Mouse (Mus musculus) stomach, postnatal 0 days (tissue): ENCODE results near the gene Smyd2. TPM values are rescaled to one million over a fixed set of nuclear protein-coding genes. Genes with fewer than 3 reads are reported as not detected.

Source experiments
- ATAC-seq: fragments of 200-750 bp; cut with Nextera tagmentation; 2 replicates; pipeline ENCODE4 v1.8.0; 2017; ENCODE audit not compliant: low FRiP score, low TSS enrichment
- DNase-seq: peaks from one replicate; pipeline ENCODE4 v3.0.0-alpha.2; 2016; ENCODE audit warnings: low spot score
- H3K27ac ChIP-seq: fragments of 300-500 bp; sonication (generic); replicated peaks from 2 replicates; pipeline ENCODE4 v1.5.1; 2014; ENCODE audit warnings: mild to moderate bottlenecking, control low read depth
- H3K27me3 ChIP-seq: fragments of 300-500 bp; sonication (generic); 2 replicates; pipeline ENCODE4 v1.6.1; 2014; ENCODE audit warnings: low read length; ENCODE audit not compliant: control insufficient read depth, insufficient read depth
- H3K36me3 ChIP-seq: fragments of 300-500 bp; sonication (generic); 2 replicates; pipeline ENCODE4 v1.6.1; 2014; ENCODE audit warnings: low read length, mixed read lengths; ENCODE audit not compliant: control insufficient read depth, insufficient read depth
- H3K4me1 ChIP-seq: fragments of 300-500 bp; sonication (generic); replicated peaks from 2 replicates; pipeline ENCODE4 v1.6.1; 2014; ENCODE audit warnings: antibody characterized with exemption; ENCODE audit not compliant: control insufficient read depth, insufficient read depth
- H3K4me2 ChIP-seq: fragments of 300-500 bp; sonication (generic); replicated peaks from 2 replicates; pipeline ENCODE4 v1.6.1; 2014; ENCODE audit warnings: low read depth, mild to moderate bottlenecking, control low read depth, moderate library complexity
- H3K4me3 ChIP-seq: fragments of 300-500 bp; sonication (generic); 2 replicates; pipeline ENCODE4 v1.5.1; 2014; ENCODE audit warnings: low read depth, low read length, control low read depth
- H3K9ac ChIP-seq: fragments of 300-500 bp; sonication (generic); 2 replicates; pipeline ENCODE4 v1.6.1; 2014; ENCODE audit warnings: mild to moderate bottlenecking, low read length, control low read depth, mixed read lengths
- H3K9me3 ChIP-seq: fragments of 300-500 bp; sonication (generic); 2 replicates; pipeline ENCODE4 v1.6.1; 2016; ENCODE audit warnings: low read length; ENCODE audit not compliant: control insufficient read depth
- CTCF ChIP-seq: IDR thresholded peaks from 2 replicates; pipeline ENCODE4 v1.5.1; 2016; ENCODE audit warnings: antibody characterized with exemption, low read depth, mild to moderate bottlenecking, moderate library complexity
- EP300 ChIP-seq: optimal IDR thresholded peaks from 2 replicates; pipeline ENCODE3; 2016; ENCODE audit warnings: antibody characterized with exemption
- WGBS: fragments of 180-500 bp; shearing (Covaris S2); extraction: QIAGEN DNeasy Blood & Tissue Kit; methylation state at CpG from one replicate; pipeline ENCODE4 v1.1.7; 2014; 5-methylcytosine and 5-hydroxymethylcytosine counted together
- polyA plus RNA-seq: library from polyadenylated mRNA; unstranded; fragments of >200 nt; fragmentation: Nextera tagmentation; extraction: Ambion mirVana; gene quantifications from 2 replicates; pipeline ENCODE4 v1.2.1, GENCODE M21; 2015

The Smyd2 gene
- polyA plus RNA-seq, 1 experiment from 2014 or later = 59.0 TPM

DNA sequence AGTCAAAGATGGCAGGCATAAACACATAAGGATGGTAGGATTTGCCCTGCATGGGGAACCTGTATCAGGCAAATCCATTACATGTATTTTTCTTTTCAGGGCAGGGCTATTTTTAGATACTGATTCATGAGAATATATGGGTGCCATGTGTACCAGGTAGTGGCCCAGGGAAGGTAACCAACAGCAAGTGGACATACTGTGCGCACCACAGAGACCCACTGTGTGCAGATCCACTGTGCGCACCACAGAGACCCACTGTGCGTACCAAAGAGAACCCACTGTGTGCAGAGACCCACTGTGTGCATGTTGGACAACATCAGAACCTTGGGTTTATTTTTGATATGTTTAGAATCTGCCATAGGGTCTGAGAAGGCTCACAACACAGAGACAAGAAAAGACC is 58.4 kb downstream of the Smyd2 start:
- 95% methylated on average over 3 of the region's 3 CpGs for WGBS
- no peak overlapping the region for H3K4me2 ChIP-seq
- ATAC-seq (no peak), DNase-seq (no peak)
- no peaks in the 10 kb centered on the region for H3K9me3 ChIP-seq
- H3K4me3 ChIP-seq = no peak overlapping the region
- H3K27me3 ChIP-seq = no peaks in the 10 kb centered on the region
- peaks cover 9% of the 10 kb centered on the region for H3K4me1 ChIP-seq
- TF ChIP-seq EP300 (no peak), CTCF (no peak)
- no peak overlapping the region for H3K27ac ChIP-seq
- no peak overlapping the region for H3K9ac ChIP-seq
- 0 out of 2 replicates have a peak, but pooled peaks cover 12% of the 10 kb centered on the region for H3K36me3 ChIP-seq

DNA sequence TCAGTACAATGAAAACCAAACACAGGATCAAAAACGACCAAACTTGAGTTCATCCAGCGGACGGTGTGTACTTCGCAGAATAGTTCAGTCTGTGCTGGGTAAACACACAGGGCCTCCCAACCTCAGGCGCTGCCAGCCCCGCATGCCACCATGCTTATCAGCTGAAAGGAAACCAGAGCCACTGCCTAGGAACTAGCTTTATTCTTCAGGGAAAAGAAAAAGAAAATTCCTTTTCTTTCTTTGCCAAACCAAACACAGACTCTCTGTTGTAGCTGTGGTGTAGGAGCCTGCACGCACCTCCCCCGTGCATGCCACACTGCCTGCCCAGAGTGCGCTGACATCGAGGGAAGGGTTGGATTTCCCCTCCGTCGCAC is 61.2 kb downstream of the Smyd2 start:
- Histone ChIP-seq H3K4me2 (no peak overlapping the region), H3K27me3 (no peaks in the 10 kb centered on the region), H3K36me3 (peaks cover 17% of the 10 kb centered on the region; the same call in 1 of the 2 replicates), H3K9me3 (no peaks in the 10 kb centered on the region), H3K9ac (no peak overlapping the region), H3K4me1 (no peaks in the 10 kb centered on the region), H3K27ac (peak overlapping the region; percentile 88), H3K4me3 (no peak overlapping the region)
- peak; percentile 91 for ATAC-seq
- TF ChIP-seq CTCF (no peak), EP300 (no peak)
- WGBS = 30% methylated on average over 12 of the region's 12 CpGs
- DNase-seq = peak; percentile 80

DNA sequence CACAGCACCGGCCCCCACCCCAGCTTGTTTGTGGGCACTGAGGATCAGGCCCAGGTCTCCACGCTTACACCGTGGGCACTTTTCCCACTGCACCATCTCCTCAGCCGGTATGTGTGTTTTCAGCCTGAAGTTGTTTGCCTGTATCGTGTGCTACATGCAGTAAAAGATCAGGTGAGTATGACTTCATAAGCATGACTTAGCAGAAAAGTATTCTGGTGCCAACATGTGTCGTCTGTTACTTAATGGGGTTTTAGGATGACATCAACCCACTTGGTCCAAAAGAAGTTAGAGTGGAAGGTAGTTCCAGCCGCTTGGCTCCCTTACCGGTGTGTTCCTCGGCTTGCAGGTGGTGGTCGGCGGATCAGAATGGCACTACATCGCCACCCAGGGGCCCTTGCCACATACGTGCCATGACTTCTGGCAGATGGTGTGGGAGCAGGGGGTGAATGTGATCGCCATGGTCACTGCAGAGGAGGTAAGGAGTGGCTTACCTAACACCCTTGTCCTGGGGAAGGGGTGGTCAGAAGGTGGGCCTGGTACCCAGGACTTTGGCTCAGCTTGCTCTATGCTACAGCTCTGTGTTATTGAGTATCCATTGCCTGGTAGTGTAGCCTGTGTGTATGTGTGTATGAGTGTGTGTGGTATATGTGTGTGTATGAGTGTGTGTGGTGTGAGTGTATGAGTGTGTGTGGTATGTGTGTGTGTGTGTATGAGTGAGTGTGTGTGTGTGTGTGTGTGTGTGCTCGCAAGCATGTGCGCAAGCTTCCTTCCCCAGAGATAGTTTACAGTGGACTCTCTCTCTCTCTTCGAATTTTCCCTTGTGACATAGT is 61.8 kb downstream of the Smyd2 start:
- Histone ChIP-seq H3K9me3 (no peaks in the 10 kb centered on the region), H3K4me1 (no peaks in the 10 kb centered on the region), H3K27ac (peak overlapping the region; percentile 88), H3K4me3 (no peak overlapping the region), H3K4me2 (no peak overlapping the region), H3K9ac (no peak overlapping the region), H3K27me3 (no peaks in the 10 kb centered on the region), H3K36me3 (peaks cover 11% of the 10 kb centered on the region; the same call in 1 of the 2 replicates)
- peak; percentile 75 for ATAC-seq
- TF ChIP-seq CTCF (peak; percentile 53), EP300 (peak; percentile 39)
- 63% methylated on average over 17 of the region's 17 CpGs for WGBS
- DNase-seq = peak; percentile 58

DNA sequence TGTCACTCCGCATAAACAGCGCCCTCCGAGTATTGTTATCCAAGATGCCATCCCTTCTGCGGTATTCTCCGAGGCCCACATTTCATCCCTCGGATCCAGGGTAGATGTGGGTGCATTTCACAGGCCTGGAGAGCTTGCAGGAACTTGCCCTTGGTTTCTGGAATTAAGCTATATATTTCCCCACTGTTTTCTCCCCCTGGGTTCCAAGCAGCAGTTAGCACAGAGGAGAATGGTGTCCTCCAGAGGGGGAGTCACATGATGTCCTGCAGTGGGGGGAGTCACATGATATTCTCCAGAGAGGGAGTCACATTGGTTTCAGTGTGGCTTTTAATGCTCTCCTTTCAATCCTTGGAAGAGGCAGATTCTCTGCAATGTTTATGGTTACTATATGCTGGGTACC is 63.8 kb downstream of the Smyd2 start:
- WGBS = 83% methylated on average over 6 of the region's 6 CpGs
- Histone ChIP-seq H3K27ac (no peak overlapping the region), H3K9me3 (no peaks in the 10 kb centered on the region), H3K4me2 (no peak overlapping the region), H3K36me3 (peaks cover 8% of the 10 kb centered on the region; the same call in 1 of the 2 replicates), H3K4me1 (no peaks in the 10 kb centered on the region), H3K27me3 (no peaks in the 10 kb centered on the region), H3K4me3 (no peak overlapping the region), H3K9ac (no peak overlapping the region)
- TF ChIP-seq EP300 = no peak
- no peak for TF ChIP-seq CTCF
- no peak for DNase-seq
- ATAC-seq = no peak

DNA sequence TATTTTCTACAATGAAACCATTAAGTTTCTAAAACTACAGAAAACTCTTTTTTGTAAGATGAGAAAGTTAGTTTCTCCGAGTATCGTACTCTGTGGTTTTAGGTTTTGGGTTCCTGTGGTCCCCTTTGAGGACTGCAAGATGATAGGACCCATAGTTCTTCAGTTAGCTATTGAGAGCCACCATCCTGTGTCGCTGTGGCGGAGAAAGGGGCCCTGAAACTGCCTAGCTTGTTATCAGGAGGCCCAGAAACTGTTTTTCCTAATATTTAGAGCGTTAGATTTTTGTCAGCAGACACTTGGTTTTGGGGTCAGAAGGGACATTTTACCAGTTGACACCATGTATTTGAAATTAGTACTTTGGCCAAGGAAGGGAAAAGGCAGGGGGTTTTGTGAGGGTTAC is 66.4 kb downstream of the Smyd2 start:
- no peak for DNase-seq
- Histone ChIP-seq H3K4me3 (no peak overlapping the region), H3K9me3 (no peaks in the 10 kb centered on the region), H3K4me1 (no peaks in the 10 kb centered on the region), H3K27ac (no peak overlapping the region), H3K27me3 (no peaks in the 10 kb centered on the region), H3K36me3 (peaks cover 8% of the 10 kb centered on the region), H3K9ac (no peak overlapping the region), H3K4me2 (no peak overlapping the region)
- no peak for ATAC-seq
- 94% methylated on average over 5 of the region's 5 CpGs for WGBS
- TF ChIP-seq CTCF = no peak
- no peak for TF ChIP-seq EP300

DNA sequence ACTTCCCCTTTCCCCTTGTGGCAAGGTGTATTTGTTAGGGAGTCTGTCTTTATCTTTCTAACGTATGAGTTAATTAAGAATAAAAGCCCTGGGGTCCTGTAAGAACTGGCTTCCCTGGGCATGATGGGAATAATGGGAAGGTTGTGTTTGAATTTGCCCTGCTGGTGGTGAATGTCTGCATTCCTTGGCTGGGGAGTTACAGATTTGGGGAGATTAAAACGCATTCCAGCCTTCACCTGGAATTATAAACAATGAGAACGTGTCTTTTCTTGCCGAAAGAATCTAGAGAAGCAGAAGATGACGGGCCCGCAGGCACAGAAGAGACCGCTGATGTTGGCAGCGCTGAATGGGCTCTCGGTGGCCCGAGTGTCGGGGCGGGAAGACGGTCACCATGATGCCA is 67.5 kb downstream of the Smyd2 start:
- 69% methylated on average over 13 of the region's 13 CpGs for WGBS
- H3K4me3 ChIP-seq = no peak overlapping the region
- H3K9ac ChIP-seq = no peak overlapping the region
- no peak overlapping the region for H3K4me2 ChIP-seq
- no peaks in the 10 kb centered on the region for H3K4me1 ChIP-seq
- peaks cover 18% of the 10 kb centered on the region for H3K36me3 ChIP-seq
- H3K9me3 ChIP-seq = no peaks in the 10 kb centered on the region
- 0 out of 2 replicates have a peak overlapping the region, but pooled peaks have one; percentile 53 for H3K27ac ChIP-seq
- H3K27me3 ChIP-seq = no peaks in the 10 kb centered on the region
- DNase-seq (no peak), ATAC-seq (no peak)
- TF ChIP-seq EP300 (peak; percentile 34), CTCF (no peak)
